Mouse (Mus musculus) stomach, embryonic 14.5 days (tissue): ENCODE measurements at regions not wholly inside any gene's neighbourhood (a gene's known extent, or its start where the extent isn't known, plus 50 kb on each side); places are given as distances from the start of the nearest gene placed in this dataset.
"Not testable (repeated sequence)": the region's sequence is repeated elsewhere in the genome, so short reads cannot be mapped to it uniquely, and the experiment has no call there.

ENCODE experiments used
- ATAC-seq: fragments of 200-750 bp; cut with Nextera tagmentation; 2 replicates; pipeline ENCODE4 v1.8.0; 2017; ENCODE audit warnings: low read depth, moderate TSS enrichment; ENCODE audit not compliant: insufficient number of reproducible peaks, insufficient read depth, low FRiP score
- H3K27ac ChIP-seq: fragments of 300-500 bp; sonication (generic); 2 replicates; pipeline ENCODE4 v1.5.1; 2014; ENCODE audit warnings: mild to moderate bottlenecking, low read length, moderate library complexity, mixed read lengths
- H3K27me3 ChIP-seq: fragments of 300-500 bp; sonication (generic); 2 replicates; pipeline ENCODE4 v1.6.1; 2014; ENCODE audit warnings: low read length, control low read depth, mixed read lengths; ENCODE audit not compliant: control insufficient read depth, insufficient read depth
- H3K36me3 ChIP-seq: fragments of 300-500 bp; sonication (generic); 2 replicates; pipeline ENCODE4 v1.6.1; 2014; ENCODE audit warnings: mild to moderate bottlenecking, control low read depth, low read length, moderate library complexity, mixed read lengths; ENCODE audit not compliant: control insufficient read depth, insufficient read depth
- H3K4me1 ChIP-seq: fragments of 300-500 bp; sonication (generic); 2 replicates; pipeline ENCODE4 v1.6.1; 2014; ENCODE audit warnings: low read length, control low read depth, mixed read lengths; ENCODE audit not compliant: control insufficient read depth, insufficient read depth
- H3K4me2 ChIP-seq: fragments of 300-500 bp; sonication (generic); replicated peaks from 2 replicates; pipeline ENCODE4 v1.6.1; 2014; ENCODE audit warnings: low read depth, low read length, control low read depth
- H3K4me3 ChIP-seq: fragments of 300-500 bp; sonication (generic); 2 replicates; pipeline ENCODE4 v1.5.1; 2014; ENCODE audit warnings: low read depth, low read length, control low read depth
- H3K9ac ChIP-seq: fragments of 300-500 bp; sonication (generic); replicated peaks from 2 replicates; pipeline ENCODE4 v1.6.1; 2014; ENCODE audit warnings: low read depth, mild to moderate bottlenecking, control low read depth, low read length, moderate library complexity, mixed read lengths
- H3K9me3 ChIP-seq: fragments of 300-500 bp; sonication (generic); 2 replicates; pipeline ENCODE4 v1.6.1; 2016; ENCODE audit warnings: low read depth, low read length, control low read depth; ENCODE audit not compliant: control insufficient read depth
- WGBS: fragments of 180-500 bp; shearing (Covaris S2); extraction: QIAGEN DNeasy Blood & Tissue Kit; methylation state at CpG from one replicate; pipeline ENCODE4 v1.1.7; 2014; 5-methylcytosine and 5-hydroxymethylcytosine counted together

DNA sequence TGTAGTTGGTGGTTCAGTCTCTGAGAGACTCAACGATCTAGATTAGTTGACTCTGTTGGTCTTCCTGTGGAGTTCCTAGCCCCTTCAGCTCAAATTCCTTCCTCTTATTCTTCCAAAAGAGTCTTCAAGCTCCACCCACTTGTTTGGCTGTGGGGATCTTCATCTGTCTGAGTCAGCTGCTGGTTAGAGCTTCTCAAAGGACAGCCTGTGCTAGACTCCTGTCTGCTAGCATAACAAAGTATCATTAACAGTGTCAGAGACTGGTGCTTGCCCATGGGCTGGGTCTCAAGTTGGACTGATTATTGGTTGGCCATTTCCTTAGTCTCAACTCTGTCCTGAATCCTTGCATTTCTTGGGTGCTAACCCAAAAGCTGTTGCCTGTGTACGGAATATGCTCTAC, 429.7 kb upstream of the Dab2 start:
- H3K4me2 ChIP-seq, result no peak overlapping the region

DNA sequence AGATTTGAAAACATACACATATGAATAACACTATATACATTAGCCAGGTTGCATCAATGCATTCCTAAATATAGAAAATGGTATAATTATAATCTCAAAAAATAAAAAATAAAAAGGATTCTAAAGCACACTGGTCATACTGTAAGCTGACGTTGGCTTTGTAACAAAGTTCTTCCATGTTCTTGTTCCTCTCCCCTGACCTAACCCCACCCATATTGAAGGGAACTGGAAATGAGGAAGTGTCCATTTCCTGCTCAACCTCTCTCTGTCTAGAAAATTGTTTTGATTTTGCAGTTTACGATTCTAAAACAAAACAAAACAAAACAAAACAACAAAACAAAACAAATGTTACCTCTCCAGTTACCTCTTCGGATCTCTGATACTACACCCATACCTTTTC, 427.5 kb upstream of the Dab2 start:
- H3K9me3 ChIP-seq, result no peaks in the 10 kb centered on the region
- 80% methylated on average over 3 of the region's 3 CpGs for WGBS
- no peak overlapping the region for H3K4me3 ChIP-seq
- H3K4me1 ChIP-seq, result no peaks in the 10 kb centered on the region
- no peak overlapping the region for H3K27ac ChIP-seq
- ATAC-seq, result no peak
- no peak overlapping the region for H3K9ac ChIP-seq
- no peaks in the 10 kb centered on the region for H3K36me3 ChIP-seq
- H3K27me3 ChIP-seq, result no peaks in the 10 kb centered on the region
- H3K4me2 ChIP-seq, result no peak overlapping the region

More for the DNA sequence above, 429.7 kb upstream of the Dab2 start:
- Histone ChIP-seq H3K4me1 (no peaks in the 10 kb centered on the region), H3K4me3 (no peak overlapping the region), H3K27ac (no peak overlapping the region), H3K27me3 (no peaks in the 10 kb centered on the region), H3K9ac (no peak overlapping the region), H3K36me3 (no peaks in the 10 kb centered on the region), H3K9me3 (no peaks in the 10 kb centered on the region)
- no peak for ATAC-seq
- WGBS, result 72% methylated on average over 2 of the region's 2 CpGs

DNA sequence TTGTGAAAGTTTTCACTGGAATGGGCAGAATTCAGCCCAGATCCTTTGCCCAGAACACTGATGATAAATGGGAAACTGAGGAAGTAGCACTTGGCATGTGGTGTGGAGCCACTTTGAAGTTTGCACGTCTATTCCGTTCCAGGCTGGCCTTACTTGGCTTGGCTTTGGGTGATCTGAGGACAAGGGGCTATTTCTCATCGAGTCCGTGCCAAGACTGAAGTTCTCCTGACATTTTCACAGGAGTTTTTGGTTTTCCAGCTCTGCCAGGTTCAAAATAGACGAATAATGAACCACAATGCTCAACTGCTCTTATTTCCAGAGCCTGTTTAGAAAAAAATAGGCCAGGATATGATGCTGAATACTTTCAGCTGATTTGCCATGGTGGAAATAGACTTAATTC, 421.8 kb upstream of the Dab2 start:
- no peaks in the 10 kb centered on the region for H3K27me3 ChIP-seq
- H3K4me1 ChIP-seq, result no peaks in the 10 kb centered on the region
- no peak overlapping the region for H3K4me3 ChIP-seq
- no peak for ATAC-seq
- no peaks in the 10 kb centered on the region for H3K36me3 ChIP-seq
- no peak overlapping the region for H3K27ac ChIP-seq
- WGBS, result 89% methylated on average over 5 of the region's 5 CpGs
- H3K9ac ChIP-seq, result no peak overlapping the region
- no peaks in the 10 kb centered on the region for H3K9me3 ChIP-seq
- no peak overlapping the region for H3K4me2 ChIP-seq

DNA sequence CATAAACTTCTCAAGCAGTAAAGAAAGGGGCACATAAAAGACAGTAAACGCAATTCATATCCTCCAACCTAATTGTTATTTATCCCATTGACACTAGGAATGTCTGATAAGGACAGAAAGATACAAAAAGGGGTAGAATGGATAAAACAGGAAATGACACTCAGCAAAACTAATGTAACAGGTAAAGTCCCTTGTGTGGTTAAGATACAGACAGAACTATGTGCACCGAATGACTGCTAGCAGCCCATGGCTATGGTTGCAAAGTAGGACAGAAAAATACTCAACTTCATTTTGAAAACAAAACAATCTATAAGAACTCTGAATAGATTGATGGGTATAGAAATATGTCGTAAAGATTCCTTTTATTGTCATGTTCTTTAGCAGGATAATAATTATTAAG, 408.4 kb upstream of the Dab2 start:
- Histone ChIP-seq H3K4me1 (no peaks in the 10 kb centered on the region), H3K9me3 (no peaks in the 10 kb centered on the region), H3K36me3 (no peaks in the 10 kb centered on the region), H3K9ac (no peak overlapping the region), H3K27me3 (no peaks in the 10 kb centered on the region), H3K4me3 (no peak overlapping the region), H3K4me2 (no peak overlapping the region), H3K27ac (no peak overlapping the region)
- no peak for ATAC-seq
- 88% methylated on average over 3 of the region's 3 CpGs for WGBS

DNA sequence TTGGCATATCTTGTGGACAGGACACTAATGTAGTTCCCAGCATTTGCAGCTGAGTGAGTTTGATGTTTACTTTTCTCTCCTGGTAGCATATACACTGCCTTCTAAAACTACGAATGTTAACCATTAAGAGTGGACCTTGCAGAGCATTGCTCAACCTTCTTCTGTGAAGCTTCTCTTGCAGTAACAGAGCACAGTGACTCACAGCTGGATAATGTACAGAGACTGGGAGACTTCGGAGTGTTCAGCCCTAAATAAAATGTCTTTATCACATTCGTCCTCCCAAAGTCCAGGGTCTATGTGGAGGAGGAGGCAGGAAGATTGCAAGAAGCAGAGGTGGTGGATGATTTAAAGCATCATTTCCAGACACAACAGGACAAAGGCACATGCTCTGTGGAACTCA, 407.6 kb upstream of the Dab2 start:
- no peak overlapping the region for H3K9ac ChIP-seq
- H3K36me3 ChIP-seq, result no peaks in the 10 kb centered on the region
- H3K4me2 ChIP-seq, result no peak overlapping the region
- 40% methylated on average over 3 of the region's 3 CpGs for WGBS
- no peak overlapping the region for H3K27ac ChIP-seq
- no peaks in the 10 kb centered on the region for H3K9me3 ChIP-seq
- no peaks in the 10 kb centered on the region for H3K4me1 ChIP-seq
- H3K27me3 ChIP-seq, result no peaks in the 10 kb centered on the region
- H3K4me3 ChIP-seq, result no peak overlapping the region
- ATAC-seq, result no peak

DNA sequence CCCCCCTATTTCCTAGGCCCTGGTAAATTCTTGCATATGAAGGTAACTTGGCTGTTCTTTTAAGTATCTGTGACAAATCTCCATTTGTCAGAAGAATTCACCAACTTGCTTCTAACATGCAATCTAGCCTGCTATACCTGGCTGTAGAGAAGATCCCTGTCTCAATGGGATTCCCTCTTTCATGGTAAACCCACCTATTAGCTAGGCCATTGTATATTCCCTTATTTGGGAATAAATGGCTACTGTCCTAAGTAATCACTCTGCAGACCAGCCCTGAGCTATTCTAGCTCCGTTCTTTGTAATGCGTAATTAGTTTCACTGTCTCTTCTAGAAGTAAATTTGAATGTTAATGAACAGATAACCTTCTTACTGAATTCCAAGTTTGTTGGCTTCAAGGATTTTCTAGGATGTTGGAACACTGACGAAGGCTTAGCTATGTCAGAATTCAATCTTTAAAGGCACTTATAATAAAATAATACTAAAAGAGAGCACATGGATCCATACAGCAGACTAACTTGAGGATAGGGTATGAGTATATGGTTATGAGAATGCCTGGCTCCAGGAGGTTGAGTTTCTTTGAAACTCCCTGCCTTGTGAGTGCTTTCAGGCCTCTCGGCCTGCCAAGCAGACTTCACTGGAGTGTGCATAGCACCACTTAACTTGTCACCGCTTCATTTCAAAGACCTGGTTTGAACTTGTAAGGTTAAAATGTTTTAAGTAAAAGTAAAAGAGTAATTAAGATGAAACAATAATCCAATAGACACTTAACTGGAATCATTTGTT, 403.7 kb upstream of the Dab2 start:
- not testable (repeated sequence) for H3K27ac ChIP-seq, H3K27me3 ChIP-seq, H3K4me1 ChIP-seq, H3K4me3 ChIP-seq, H3K9me3 ChIP-seq, H3K36me3 ChIP-seq, H3K4me2 ChIP-seq, H3K9ac ChIP-seq, ATAC-seq
- WGBS, result 87% methylated on average over 5 of the region's 5 CpGs

DNA sequence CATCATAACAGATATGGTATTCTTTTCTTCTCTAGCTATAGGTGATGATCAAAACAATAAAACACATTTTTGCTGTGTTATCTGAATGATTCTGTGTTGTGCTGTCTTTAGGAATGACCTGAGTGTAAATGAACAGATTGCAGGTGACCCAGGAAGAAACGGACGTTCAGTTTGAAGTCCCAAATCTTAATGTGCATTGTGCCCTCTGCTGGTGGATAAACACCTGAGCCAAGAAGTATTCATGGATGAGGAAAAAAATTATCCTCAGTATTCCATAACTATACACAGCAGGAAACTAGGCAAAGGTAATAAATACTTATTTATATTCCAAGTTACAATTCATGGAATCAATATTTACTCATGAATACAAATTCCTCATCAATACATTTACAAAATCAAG, 384.3 kb upstream of the Dab2 start:
- Histone ChIP-seq H3K9me3 (no peaks in the 10 kb centered on the region), H3K27me3 (no peaks in the 10 kb centered on the region), H3K9ac (no peak overlapping the region), H3K4me3 (no peak overlapping the region), H3K27ac (no peak overlapping the region), H3K36me3 (no peaks in the 10 kb centered on the region), H3K4me2 (no peak overlapping the region), H3K4me1 (no peaks in the 10 kb centered on the region)
- no peak for ATAC-seq
- WGBS, result 3% methylated on average over 2 of the region's 2 CpGs

DNA sequence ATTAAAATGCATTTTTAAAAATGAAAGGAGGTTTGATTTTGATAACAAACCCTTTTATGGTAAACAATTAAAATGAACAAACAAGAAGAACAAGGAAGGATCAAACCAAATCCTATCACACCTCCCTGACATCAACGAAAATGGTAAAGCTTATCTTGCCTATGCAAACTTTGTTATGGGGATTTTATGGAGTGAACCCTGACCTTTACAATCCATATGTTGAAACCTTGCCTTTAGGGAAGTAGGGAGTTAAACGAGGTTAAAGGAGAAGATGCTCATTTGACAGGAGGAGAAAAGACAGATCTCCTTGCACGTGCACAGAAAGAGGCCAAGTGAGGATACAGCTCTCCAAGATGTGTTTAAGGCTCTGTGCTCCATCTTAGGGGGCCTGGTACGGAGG, 379.5 kb upstream of the Dab2 start:
- H3K9me3 ChIP-seq, result no peaks in the 10 kb centered on the region
- no peaks in the 10 kb centered on the region for H3K4me1 ChIP-seq
- no peaks in the 10 kb centered on the region for H3K27me3 ChIP-seq
- no peak overlapping the region for H3K27ac ChIP-seq
- no peak overlapping the region for H3K4me2 ChIP-seq
- no peak overlapping the region for H3K4me3 ChIP-seq
- WGBS, result 26% methylated on average over 4 of the region's 4 CpGs
- H3K9ac ChIP-seq, result no peak overlapping the region
- H3K36me3 ChIP-seq, result no peaks in the 10 kb centered on the region
- ATAC-seq, result no peak

DNA sequence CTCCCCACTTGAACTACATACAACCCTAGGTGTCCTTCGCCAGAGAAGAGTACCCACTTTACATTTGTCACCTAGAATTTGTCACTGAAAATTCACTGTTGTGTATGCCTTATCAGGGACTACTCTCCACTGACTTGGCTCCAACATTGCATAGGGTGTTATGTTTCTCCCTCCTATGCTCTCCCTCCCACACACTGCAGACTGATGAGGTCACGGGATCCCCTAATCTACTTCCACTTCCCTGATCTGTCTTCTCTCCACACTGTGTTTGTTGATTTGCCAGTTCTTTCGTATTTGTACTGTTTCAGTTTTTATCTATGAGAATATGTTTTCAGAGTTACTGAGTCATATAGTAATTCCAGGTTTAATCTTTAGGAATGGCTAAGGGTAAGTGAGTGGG, 371.8 kb upstream of the Dab2 start:
- no peaks in the 10 kb centered on the region for H3K9me3 ChIP-seq
- H3K27ac ChIP-seq, result no peak overlapping the region
- no peak for ATAC-seq
- WGBS, result 59% methylated on average over 3 of the region's 3 CpGs
- no peak overlapping the region for H3K9ac ChIP-seq
- H3K36me3 ChIP-seq, result no peaks in the 10 kb centered on the region
- H3K4me3 ChIP-seq, result no peak overlapping the region
- no peaks in the 10 kb centered on the region for H3K27me3 ChIP-seq
- no peaks in the 10 kb centered on the region for H3K4me1 ChIP-seq
- H3K4me2 ChIP-seq, result no peak overlapping the region
